Mouse (Mus musculus) neural tube, embryonic 14.5 days (tissue): ENCODE results near the gene Pde10a. TPM values are rescaled to one million over a fixed set of nuclear protein-coding genes. Genes with fewer than 3 reads are reported as not detected.

Experiments
- ATAC-seq: fragments of 200-750 bp; cut with Nextera tagmentation; 2 replicates; pipeline ENCODE4 v1.8.0; 2017; ENCODE audit warnings: low read depth, mild to moderate bottlenecking, moderate TSS enrichment, moderate library complexity
- H3K27ac ChIP-seq: fragments of 300-500 bp; sonication (generic); 2 replicates; pipeline ENCODE4 v1.5.1; 2014; ENCODE audit warnings: low read depth, mild to moderate bottlenecking, control low read depth, low read length, moderate library complexity, mixed read lengths
- H3K27me3 ChIP-seq: fragments of 300-500 bp; sonication (generic); 2 replicates; pipeline ENCODE4 v1.6.1; 2014; ENCODE audit warnings: low read length; ENCODE audit not compliant: control insufficient read depth, insufficient read depth
- H3K36me3 ChIP-seq: fragments of 300-500 bp; sonication (generic); 2 replicates; pipeline ENCODE4 v1.6.1; 2014; ENCODE audit warnings: low read length, mixed read lengths; ENCODE audit not compliant: control insufficient read depth, insufficient read depth
- H3K4me1 ChIP-seq: fragments of 300-500 bp; sonication (generic); 2 replicates; pipeline ENCODE4 v1.6.1; 2014; ENCODE audit warnings: low read length; ENCODE audit not compliant: control insufficient read depth, insufficient read depth
- H3K4me2 ChIP-seq: fragments of 300-500 bp; sonication (generic); 2 replicates; pipeline ENCODE4 v1.6.1; 2014; ENCODE audit warnings: mild to moderate bottlenecking, low read depth, low read length, control low read depth
- H3K4me3 ChIP-seq: fragments of 300-500 bp; sonication (generic); 2 replicates; pipeline ENCODE4 v1.5.1; 2014; ENCODE audit warnings: low read depth, low read length, control low read depth, mixed read lengths
- H3K9ac ChIP-seq: fragments of 300-500 bp; sonication (generic); replicated peaks from 2 replicates; pipeline ENCODE4 v1.6.1; 2014; ENCODE audit warnings: low read depth, mild to moderate bottlenecking, control low read depth, low read length, mixed read lengths
- H3K9me3 ChIP-seq: fragments of 300-500 bp; sonication (generic); 2 replicates; pipeline ENCODE4 v1.6.1; 2016; ENCODE audit warnings: low read length; ENCODE audit not compliant: control insufficient read depth
- WGBS: fragments of 180-500 bp; shearing (Covaris S2); extraction: QIAGEN DNeasy Blood & Tissue Kit; methylation state at CpG from one replicate; pipeline ENCODE4 v1.1.7; 2014; 5-methylcytosine and 5-hydroxymethylcytosine counted together
- polyA plus RNA-seq: library from polyadenylated mRNA; unstranded; fragments of >200 nt; fragmentation: Nextera tagmentation; extraction: Ambion mirVana; gene quantifications from 2 replicates; pipeline ENCODE4 v1.2.1, GENCODE M21; 2014

The Pde10a gene
- polyA plus RNA-seq, 1 experiment from 2014 or later: 16.2 TPM

DNA sequence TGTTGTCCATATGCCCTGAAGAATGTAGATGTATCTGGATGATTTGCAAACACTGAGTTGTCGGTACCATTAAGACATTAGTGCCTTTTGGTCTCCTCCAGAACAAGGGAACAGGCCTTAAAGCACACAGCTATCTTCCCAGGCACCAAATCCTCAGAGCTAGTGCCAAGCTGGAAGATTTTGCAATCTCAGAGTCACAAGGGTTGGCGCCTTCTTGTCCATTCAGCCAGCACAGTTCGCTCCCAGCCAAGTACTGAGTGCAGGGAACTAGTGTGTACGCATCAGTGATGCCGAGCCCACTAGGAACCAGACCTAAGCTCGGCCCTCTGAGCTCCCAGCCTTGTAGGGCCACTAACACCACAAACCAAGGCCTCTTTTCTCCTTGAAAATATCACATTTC lies 440.0 kb downstream of the Pde10a start:
- no peak overlapping the region for H3K4me2 ChIP-seq
- no peak overlapping the region for H3K9ac ChIP-seq
- 92% methylated on average over 6 of the region's 6 CpGs for WGBS
- H3K36me3 ChIP-seq: peaks cover 3% of the 10 kb centered on the region
- no peaks in the 10 kb centered on the region for H3K9me3 ChIP-seq
- no peak overlapping the region for H3K4me3 ChIP-seq
- H3K27me3 ChIP-seq: no peaks in the 10 kb centered on the region
- no peak for ATAC-seq
- no peak overlapping the region for H3K27ac ChIP-seq
- no peaks in the 10 kb centered on the region for H3K4me1 ChIP-seq

- Histone ChIP-seq H3K9ac (no peak overlapping the region), H3K4me1 (no peaks in the 10 kb centered on the region), H3K9me3 (no peaks in the 10 kb centered on the region), H3K4me2 (no peak overlapping the region), H3K4me3 (no peak overlapping the region), H3K27ac (no peak overlapping the region), H3K27me3 (no peaks in the 10 kb centered on the region), H3K36me3 (no peaks in the 10 kb centered on the region; the same call in 1 of the 2 replicates)
- 26% methylated on average over 12 of the region's 12 CpGs for WGBS
- no peak for ATAC-seq
Measured at GRCm38 (mm10) chr17:8972152-8972854, 447.1 kb downstream of the Pde10a start.

DNA sequence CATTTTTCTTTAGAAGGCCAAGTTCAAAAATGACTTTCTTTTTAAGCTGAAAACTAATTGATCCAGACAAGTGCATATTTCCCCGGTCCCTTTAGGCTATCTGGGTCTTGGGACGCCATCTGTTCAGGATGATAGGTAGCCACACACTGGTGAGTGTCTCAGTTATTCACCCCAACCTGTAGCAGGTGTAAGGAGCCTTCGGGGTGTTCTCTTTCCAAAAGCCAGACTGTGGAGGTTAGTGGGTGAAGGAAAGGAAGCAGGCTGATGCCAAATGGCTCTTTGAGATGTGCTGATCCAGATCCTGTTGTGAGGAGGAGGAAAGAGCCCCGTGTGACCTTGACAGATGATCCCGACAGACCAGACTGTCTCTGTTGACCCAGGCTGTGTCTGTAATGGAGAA lies 448.2 kb downstream of the Pde10a start:
- Histone ChIP-seq H3K9me3 (no peaks in the 10 kb centered on the region), H3K9ac (no peak overlapping the region), H3K4me2 (no peak overlapping the region), H3K4me1 (no peaks in the 10 kb centered on the region), H3K4me3 (no peak overlapping the region), H3K36me3 (no peaks in the 10 kb centered on the region; the same call in 1 of the 2 replicates), H3K27me3 (no peaks in the 10 kb centered on the region), H3K27ac (no peak overlapping the region)
- no peak for ATAC-seq
- WGBS: 75% methylated on average over 5 of the region's 5 CpGs

GRCm38 (mm10) chr17:8974423-8974822 lies 449.3 kb downstream of the Pde10a start:
- ATAC-seq: no peak
- 49% methylated on average over 7 of the region's 7 CpGs for WGBS
- Histone ChIP-seq H3K4me3 (no peak overlapping the region), H3K27ac (no peak overlapping the region), H3K36me3 (peaks cover 3% of the 10 kb centered on the region; the same call in 1 of the 2 replicates), H3K9me3 (no peaks in the 10 kb centered on the region), H3K4me1 (no peaks in the 10 kb centered on the region), H3K9ac (no peak overlapping the region), H3K27me3 (no peaks in the 10 kb centered on the region), H3K4me2 (no peak overlapping the region)

GRCm38 (mm10) chr17:8974823-8975397 lies 449.7 kb downstream of the Pde10a start:
- Histone ChIP-seq H3K27ac (no peak overlapping the region), H3K9me3 (no peaks in the 10 kb centered on the region), H3K36me3 (peaks cover 6% of the 10 kb centered on the region; the same call in 1 of the 2 replicates), H3K4me3 (no peak overlapping the region), H3K27me3 (no peaks in the 10 kb centered on the region), H3K4me1 (no peaks in the 10 kb centered on the region), H3K4me2 (no peak overlapping the region), H3K9ac (no peak overlapping the region)
- WGBS: 58% methylated on average over 6 of the region's 6 CpGs
- 0 out of 2 replicates have a peak, but pooled peaks have one; percentile 14 for ATAC-seq

- ATAC-seq: no peak
- no peaks in the 10 kb centered on the region for H3K27me3 ChIP-seq
- no peak overlapping the region for H3K4me3 ChIP-seq
- H3K4me2 ChIP-seq: no peak overlapping the region
- no peaks in the 10 kb centered on the region for H3K4me1 ChIP-seq
- no peak overlapping the region for H3K27ac ChIP-seq
- H3K9me3 ChIP-seq: no peaks in the 10 kb centered on the region
- 93% methylated on average over 6 of the region's 6 CpGs for WGBS
- H3K36me3 ChIP-seq: peaks cover 12% of the 10 kb centered on the region
- no peak overlapping the region for H3K9ac ChIP-seq
Measured at GRCm38 (mm10) chr17:8976745-8977144, 451.6 kb downstream of the Pde10a start.

DNA sequence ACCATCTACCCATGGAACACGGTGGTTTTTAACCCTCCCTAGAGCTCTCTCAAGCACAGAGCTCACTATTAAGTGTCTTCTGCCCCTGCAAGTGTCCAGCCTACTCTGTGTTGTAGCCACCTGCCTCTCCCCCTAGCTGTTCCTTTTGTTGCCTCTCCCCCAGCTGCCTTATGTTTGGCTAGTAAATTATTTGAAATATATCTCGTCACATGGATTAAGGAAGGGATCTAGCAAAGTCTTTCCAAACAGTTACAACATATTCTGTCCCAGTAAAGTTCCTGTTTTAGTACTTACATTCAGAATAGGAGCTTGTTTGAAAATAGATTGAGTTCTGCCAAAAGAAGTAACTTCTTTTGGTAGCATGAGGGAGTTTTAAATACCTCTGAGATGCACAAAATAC lies 452.1 kb downstream of the Pde10a start:
- Histone ChIP-seq H3K4me2 (no peak overlapping the region), H3K4me3 (no peak overlapping the region), H3K27me3 (no peaks in the 10 kb centered on the region), H3K27ac (no peak overlapping the region), H3K4me1 (no peaks in the 10 kb centered on the region), H3K36me3 (peaks cover 16% of the 10 kb centered on the region), H3K9ac (no peak overlapping the region), H3K9me3 (no peaks in the 10 kb centered on the region)
- no peak for ATAC-seq
- 88% methylated on average over 2 of the region's 2 CpGs for WGBS

DNA sequence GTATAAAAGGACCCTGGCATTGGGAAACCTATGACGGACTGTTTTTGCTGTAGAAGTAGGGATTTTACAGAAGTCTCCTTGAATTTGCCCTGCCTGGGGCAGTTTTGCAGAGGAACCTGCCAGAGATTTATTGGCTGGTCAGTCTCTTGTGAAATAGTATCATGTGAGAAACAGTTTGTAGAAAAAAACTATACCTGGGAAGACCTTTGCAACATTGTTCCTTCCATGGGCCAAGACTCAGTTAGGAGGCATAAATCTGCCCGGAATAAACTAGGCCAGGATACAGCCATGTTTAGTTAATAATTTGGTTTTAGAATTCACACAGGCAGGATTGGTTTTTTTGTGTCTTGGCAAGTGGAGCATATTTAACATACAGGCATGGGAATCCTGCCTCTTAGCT lies 458.4 kb downstream of the Pde10a start:
- Histone ChIP-seq H3K27me3 (no peaks in the 10 kb centered on the region), H3K36me3 (peaks cover 23% of the 10 kb centered on the region), H3K4me1 (peaks cover under 1% of the 10 kb centered on the region; the same call in 1 of the 2 replicates), H3K4me3 (no peak overlapping the region), H3K9ac (no peak overlapping the region), H3K27ac (no peak overlapping the region), H3K4me2 (no peak overlapping the region), H3K9me3 (no peaks in the 10 kb centered on the region)
- 84% methylated on average over 2 of the region's 2 CpGs for WGBS
- no peak for ATAC-seq

GRCm38 (mm10) chr17:8985714-8986113 lies 460.5 kb downstream of the Pde10a start:
- Histone ChIP-seq H3K36me3 (peaks cover 12% of the 10 kb centered on the region; the same call in 1 of the 2 replicates), H3K27ac (no peak overlapping the region), H3K9ac (no peak overlapping the region), H3K4me1 (peaks cover 9% of the 10 kb centered on the region; the same call in 1 of the 2 replicates), H3K4me3 (no peak overlapping the region), H3K4me2 (no peak overlapping the region), H3K9me3 (no peaks in the 10 kb centered on the region), H3K27me3 (no peaks in the 10 kb centered on the region)
- ATAC-seq: no peak
- 47% methylated on average over 5 of the region's 5 CpGs for WGBS
